Mouse (Mus musculus): ENCODE data around the gene Aida. TPM values are rescaled to one million over a fixed set of nuclear protein-coding genes. Genes with fewer than 3 reads are reported as not detected.

Gene Aida
- total and polyA plus RNA-seq, 2 experiments from 2014 or later: 52.6 to 63.1 TPM

DNA sequence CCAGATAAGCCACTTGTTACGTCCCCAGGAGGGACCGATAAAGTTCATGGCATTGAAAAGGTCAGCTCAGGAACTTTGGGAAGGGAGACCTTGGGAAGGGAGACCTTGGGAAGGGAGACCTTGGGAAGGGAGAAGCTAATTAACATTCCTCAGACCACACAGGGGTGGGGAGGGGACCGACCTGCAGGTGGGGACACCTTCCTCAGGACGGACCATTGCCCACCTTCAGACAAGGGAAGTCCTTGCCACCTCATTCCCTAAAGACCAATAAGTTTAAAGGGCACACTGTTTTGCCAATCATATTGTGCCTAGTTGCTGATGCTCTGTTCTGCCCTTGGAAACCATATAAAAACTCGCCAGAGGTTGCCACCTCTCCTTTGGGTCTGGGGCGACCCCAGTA is 28.7 kb upstream of the Aida start:
- H3K9ac ChIP-seq (replicated peaks; ENCODE audit: low read length): no peak overlapping the region
- H3K27ac ChIP-seq: no peak overlapping the region
- no peak for DNase-seq (ENCODE audit: low spot score)
- H3K4me2 ChIP-seq (ENCODE audit: low read depth, low read length): no peak overlapping the region
- 83% methylated on average over 6 of the region's 6 CpGs for WGBS
- ATAC-seq: no peak
- no peaks in the 10 kb centered on the region for H3K4me1 ChIP-seq (ENCODE audit: insufficient read depth, low read length)
- H3K36me3 ChIP-seq (ENCODE audit: insufficient read depth, low read length): no peaks in the 10 kb centered on the region
- H3K27me3 ChIP-seq (ENCODE audit: insufficient read depth, low read length): no peaks in the 10 kb centered on the region
- no peak overlapping the region for H3K4me3 ChIP-seq (ENCODE audit: low read length)
- H3K9me3 ChIP-seq (ENCODE audit: low read length): no peaks in the 10 kb centered on the region
- no peak for TF ChIP-seq CTCF (IDR thresholded peaks at IDR 0.05; ENCODE audit: low read depth)

DNA sequence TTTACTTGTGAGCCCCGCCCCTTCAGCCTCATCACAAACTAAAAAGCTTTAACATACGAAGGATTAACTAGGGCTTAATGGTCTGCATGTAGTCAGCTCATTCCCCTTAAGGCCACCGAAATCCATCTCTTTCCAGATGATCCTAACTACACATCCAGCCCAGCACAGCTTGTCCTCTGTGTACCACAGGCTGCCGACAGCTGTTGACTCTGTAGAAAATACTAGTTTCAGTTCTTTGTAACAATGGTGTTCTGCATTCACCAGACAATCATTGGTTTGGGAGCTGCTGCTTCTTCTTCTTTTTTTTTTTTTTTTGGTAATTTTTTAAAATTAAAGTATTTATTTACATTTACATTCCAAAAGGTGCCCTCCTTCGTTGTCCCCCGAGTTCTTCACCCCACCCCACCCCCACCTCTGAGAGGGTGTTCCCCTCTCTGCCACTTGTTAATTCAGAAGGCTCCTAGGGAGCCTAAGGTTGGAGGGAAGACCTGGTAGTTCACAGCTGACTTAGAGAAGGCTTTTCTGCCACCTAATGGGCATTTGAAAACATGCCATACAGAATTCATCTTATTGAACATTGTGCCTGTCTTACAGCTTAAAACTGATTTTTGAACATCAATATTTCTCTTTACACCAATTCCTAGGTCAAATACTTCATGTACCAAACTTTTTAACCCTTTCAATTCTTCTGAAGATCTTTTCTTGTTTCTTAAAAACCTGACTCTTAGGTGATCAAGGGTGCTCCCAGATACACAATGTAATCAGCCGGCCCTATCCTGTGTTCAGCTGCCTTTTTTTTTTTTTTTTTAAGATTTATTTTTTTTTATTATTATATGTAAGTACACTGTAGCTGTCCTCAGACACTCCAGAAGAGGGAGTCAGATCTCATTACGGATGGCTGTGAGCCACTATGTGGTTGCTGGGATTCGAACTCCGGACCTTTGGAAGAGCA is 23.2 kb upstream of the Aida start:
- no peaks in the 10 kb centered on the region for H3K27me3 ChIP-seq (ENCODE audit: insufficient read depth, low read length)
- ATAC-seq (peak; percentile 53; the same call in 1 of the 2 replicates), DNase-seq (ENCODE audit: low spot score) (peak; percentile 82)
- 62% methylated on average over 10 of the region's 10 CpGs for WGBS
- H3K4me2 ChIP-seq (ENCODE audit: low read depth, low read length): no peak overlapping the region
- H3K9ac ChIP-seq (replicated peaks; ENCODE audit: low read length): no peak overlapping the region
- peak; percentile 70 for TF ChIP-seq CTCF (IDR thresholded peaks at IDR 0.05; ENCODE audit: low read depth)
- H3K4me1 ChIP-seq (ENCODE audit: insufficient read depth, low read length): no peaks in the 10 kb centered on the region
- no peaks in the 10 kb centered on the region; the same call in 1 of the 2 replicates for H3K36me3 ChIP-seq (ENCODE audit: insufficient read depth, low read length)
- no peak overlapping the region for H3K4me3 ChIP-seq (ENCODE audit: low read length)
- no peak overlapping the region for H3K27ac ChIP-seq
- no peaks in the 10 kb centered on the region for H3K9me3 ChIP-seq (ENCODE audit: low read length)

DNA sequence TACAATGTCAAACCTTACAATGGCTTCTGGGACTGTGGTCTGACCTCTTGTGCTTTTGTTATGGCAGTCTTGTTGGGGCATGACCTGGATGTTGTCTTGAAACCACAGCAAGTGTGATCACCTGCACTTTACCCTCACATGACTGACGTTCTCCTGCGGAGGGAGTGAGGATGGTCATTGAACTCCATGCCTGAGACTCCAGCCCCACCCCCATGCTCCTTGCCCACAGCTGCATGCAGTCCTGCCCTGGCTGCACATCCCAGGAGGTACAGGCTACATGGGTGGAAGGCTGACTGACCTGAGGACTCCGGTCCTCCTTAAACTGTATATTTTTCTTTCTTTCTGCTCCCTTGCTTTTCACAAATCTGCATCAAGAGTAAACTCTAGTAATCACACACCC is 22.0 kb upstream of the Aida start:
- no peak overlapping the region for H3K27ac ChIP-seq
- no peaks in the 10 kb centered on the region; the same call in 1 of the 2 replicates for H3K36me3 ChIP-seq (ENCODE audit: insufficient read depth, low read length)

DNA sequence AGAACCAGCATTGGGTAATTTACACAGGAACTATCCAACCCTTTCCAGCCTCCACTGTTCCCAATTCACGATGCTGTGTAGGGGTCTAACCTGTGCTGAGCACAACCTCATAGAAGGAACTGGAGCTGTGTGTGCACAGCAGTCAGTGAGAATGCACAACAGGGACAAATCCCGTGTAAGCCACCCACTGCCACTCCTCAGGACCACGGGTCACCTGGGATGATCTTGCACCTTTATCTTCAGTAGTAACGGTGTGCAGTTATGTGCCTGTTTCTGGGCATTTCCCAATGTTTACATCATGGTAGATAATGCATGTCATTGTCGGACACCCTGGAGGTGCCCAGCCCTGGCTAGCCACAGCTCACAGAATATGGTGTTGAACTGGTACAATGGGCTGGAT is 20.6 kb upstream of the Aida start:
- Histone ChIP-seq H3K4me3 (ENCODE audit: low read length) (no peak overlapping the region), H3K9me3 (ENCODE audit: low read length) (no peaks in the 10 kb centered on the region), H3K27me3 (ENCODE audit: insufficient read depth, low read length) (no peaks in the 10 kb centered on the region), H3K9ac (replicated peaks; ENCODE audit: low read length) (no peak overlapping the region), H3K27ac (no peak overlapping the region), H3K36me3 (ENCODE audit: insufficient read depth, low read length) (peaks cover 6% of the 10 kb centered on the region; the same call in 1 of the 2 replicates), H3K4me1 (ENCODE audit: insufficient read depth, low read length) (no peaks in the 10 kb centered on the region), H3K4me2 (ENCODE audit: low read depth, low read length) (no peak overlapping the region)
- ATAC-seq (no peak), DNase-seq (ENCODE audit: low spot score) (no peak)
- no peak for TF ChIP-seq CTCF (IDR thresholded peaks at IDR 0.05; ENCODE audit: low read depth)
- 80% methylated on average over 5 of the region's 5 CpGs for WGBS

More for the DNA sequence above, 22.0 kb upstream of the Aida start:
- H3K4me1 ChIP-seq (ENCODE audit: insufficient read depth, low read length): no peaks in the 10 kb centered on the region
- H3K4me3 ChIP-seq (ENCODE audit: low read length): no peak overlapping the region
- H3K27me3 ChIP-seq (ENCODE audit: insufficient read depth, low read length): no peaks in the 10 kb centered on the region
- no peak for TF ChIP-seq CTCF (IDR thresholded peaks at IDR 0.05; ENCODE audit: low read depth)
- ATAC-seq (no peak), DNase-seq (ENCODE audit: low spot score) (no peak)
- H3K4me2 ChIP-seq (ENCODE audit: low read depth, low read length): no peak overlapping the region
- H3K9me3 ChIP-seq (ENCODE audit: low read length): no peaks in the 10 kb centered on the region
- 65% methylated on average over 3 of the region's 3 CpGs for WGBS
- no peak overlapping the region for H3K9ac ChIP-seq (replicated peaks; ENCODE audit: low read length)

DNA sequence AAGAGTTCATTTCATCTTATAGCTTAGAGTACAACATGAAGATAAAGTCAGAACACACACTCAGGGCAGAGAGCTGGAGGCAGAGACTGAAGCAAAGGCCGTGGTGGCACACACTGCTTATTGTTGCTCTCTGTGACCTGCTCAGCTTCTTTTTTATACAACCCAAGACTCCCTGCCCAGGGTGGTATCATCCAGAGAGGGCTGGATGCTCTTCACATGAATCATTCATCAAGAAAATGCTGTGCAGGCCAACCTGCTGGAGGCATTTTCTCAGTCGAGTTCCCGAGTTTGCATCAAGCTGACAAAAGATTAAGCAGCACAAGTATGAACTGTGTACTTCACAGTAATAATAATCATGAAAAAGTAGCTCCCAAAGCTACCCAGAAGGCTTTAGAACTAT is 8.0 kb upstream of the Aida start:
- no peaks in the 10 kb centered on the region for H3K9me3 ChIP-seq (ENCODE audit: low read length)
- H3K36me3 ChIP-seq (ENCODE audit: insufficient read depth, low read length): peaks cover 78% of the 10 kb centered on the region
- no peak for TF ChIP-seq CTCF (IDR thresholded peaks at IDR 0.05; ENCODE audit: low read depth)
- 86% methylated on average over 3 of the region's 3 CpGs for WGBS
- DNase-seq (ENCODE audit: low spot score) (no peak), ATAC-seq (no peak)
- H3K4me3 ChIP-seq (ENCODE audit: low read length): no peak overlapping the region
- no peaks in the 10 kb centered on the region for H3K4me1 ChIP-seq (ENCODE audit: insufficient read depth, low read length)
- H3K4me2 ChIP-seq (ENCODE audit: low read depth, low read length): no peak overlapping the region
- H3K27me3 ChIP-seq (ENCODE audit: insufficient read depth, low read length): no peaks in the 10 kb centered on the region
- H3K27ac ChIP-seq: no peak overlapping the region
- H3K9ac ChIP-seq (replicated peaks; ENCODE audit: low read length): no peak overlapping the region

DNA sequence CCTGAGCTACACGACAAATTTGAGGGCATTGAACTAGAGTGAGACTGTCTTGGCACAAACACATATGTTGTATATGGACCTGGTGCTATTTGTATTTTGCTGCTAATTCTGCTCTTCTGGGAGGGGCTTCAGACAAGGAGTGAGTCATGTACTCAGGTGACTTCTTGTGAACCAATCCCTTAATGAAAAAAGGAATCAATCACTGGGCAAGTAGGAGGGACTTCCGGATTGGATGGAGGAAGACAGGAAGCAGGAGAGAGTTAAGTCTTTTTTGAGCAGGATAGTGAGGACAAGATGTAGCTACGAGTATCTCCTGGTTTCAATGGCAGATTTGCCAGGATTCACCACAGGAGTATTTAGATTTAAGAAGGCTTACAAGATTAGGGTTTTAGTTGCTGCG is 6.8 kb upstream of the Aida start:
- WGBS: 97% methylated on average over 4 of the region's 4 CpGs
- Histone ChIP-seq H3K4me1 (ENCODE audit: insufficient read depth, low read length) (no peaks in the 10 kb centered on the region), H3K36me3 (ENCODE audit: insufficient read depth, low read length) (peaks cover 69% of the 10 kb centered on the region), H3K27me3 (ENCODE audit: insufficient read depth, low read length) (no peaks in the 10 kb centered on the region), H3K4me2 (ENCODE audit: low read depth, low read length) (no peak overlapping the region), H3K4me3 (ENCODE audit: low read length) (no peak overlapping the region), H3K27ac (no peak overlapping the region), H3K9me3 (ENCODE audit: low read length) (no peaks in the 10 kb centered on the region), H3K9ac (replicated peaks; ENCODE audit: low read length) (no peak overlapping the region)
- no peak for TF ChIP-seq CTCF (IDR thresholded peaks at IDR 0.05; ENCODE audit: low read depth)
- no peak for DNase-seq (ENCODE audit: low spot score)
- ATAC-seq: no peak

- H3K27me3 ChIP-seq (ENCODE audit: insufficient read depth, low read length): no peaks in the 10 kb centered on the region
- H3K4me3 ChIP-seq (ENCODE audit: low read length): peak within 1 kb of the TSS; percentile 46
- H3K4me2 ChIP-seq (ENCODE audit: low read depth, low read length): peak within 1 kb of the TSS; percentile 55
- H3K36me3 ChIP-seq (ENCODE audit: insufficient read depth, low read length): peaks cover 11% of the 10 kb centered on the region; the same call in 1 of the 2 replicates
- no peak for TF ChIP-seq CTCF (IDR thresholded peaks at IDR 0.05; ENCODE audit: low read depth)
- no peaks in the 10 kb centered on the region for H3K9me3 ChIP-seq (ENCODE audit: low read length)
- ATAC-seq (peak; percentile 95), DNase-seq (ENCODE audit: low spot score) (peak; percentile 95)
- 1% methylated on average over 38 of the region's 39 CpGs for WGBS
- peak within 1 kb of the TSS; percentile 66 for H3K27ac ChIP-seq
- H3K4me1 ChIP-seq (ENCODE audit: insufficient read depth, low read length): no peaks in the 10 kb centered on the region
- peak within 1 kb of the TSS; percentile 49 for H3K9ac ChIP-seq (replicated peaks; ENCODE audit: low read length)
These were observed 540 bp downstream of the Aida start, which contains the start of gene Brox for GRCm38 (mm10) chr1:183296877-183297383. Gene Brox (minus strand): TSS chr1:183297269.
